Comparison of ENCODE assay signal across 11 mouse cellular contexts in the genomic region with DNA sequence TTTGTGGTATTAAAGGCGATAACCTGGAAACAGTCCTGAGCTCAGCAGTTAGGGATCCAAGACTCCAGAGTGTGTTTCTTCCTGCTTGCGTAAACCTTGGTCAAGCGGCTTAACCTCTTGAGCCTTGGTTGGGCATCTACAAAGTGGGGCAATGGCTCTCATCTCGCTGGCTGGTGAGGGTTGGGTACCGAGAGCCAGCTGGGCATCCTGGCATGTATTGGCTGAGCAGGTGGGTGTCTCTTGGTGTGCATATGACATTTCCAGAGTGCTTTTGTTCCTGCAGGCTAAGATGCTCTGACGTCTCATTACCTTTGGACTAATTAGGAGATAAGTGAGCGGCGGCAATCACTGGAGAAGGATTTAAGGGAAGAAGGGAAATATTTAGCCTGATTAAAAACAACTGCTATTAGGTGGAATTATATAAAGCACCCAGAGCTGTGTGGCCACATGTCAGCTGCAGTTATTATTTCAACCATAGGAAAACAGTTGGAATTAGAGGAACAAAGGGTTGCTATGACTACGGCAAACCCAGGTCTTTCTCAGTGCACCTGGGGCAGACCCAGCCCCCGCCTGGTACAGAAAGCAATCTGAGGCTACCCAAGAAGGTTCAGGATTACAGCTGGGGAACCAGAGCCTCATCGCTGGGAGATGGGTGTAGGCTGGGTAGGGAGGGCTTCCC. TPM values are rescaled to one million over a fixed set of nuclear protein-coding genes. Genes with fewer than 3 reads are reported as not detected.
DNase-seq lines count a peak whose midpoint lies in the region; ATAC-seq and TF ChIP-seq lines count a peak whose summit lies in the region.
"Had no signal": no experiment of that assay in that cellular context is flagged by ENCODE, and none has a peak within 500 bp of the region (broad histone marks: within the 10 kb centered on the region; RNA-seq: fewer than 3 reads in every experiment).

No protein-coding gene starts in this region.

- H3K27ac ChIP-seq in bone marrow, adult 2 months (ENCODE audit: control insufficient read depth, insufficient read depth, low read depth, low read length, poor library complexity): peak overlapping the region; percentile 16; the same call in 1 of the 2 replicates
- peak overlapping the region; percentile 91 for H3K27ac ChIP-seq in forebrain, embryonic 13.5 days
- H3K27ac ChIP-seq: liver, embryonic 14.5 days had no signal

- ATAC-seq in forebrain, embryonic 13.5 days: peak; percentile 66
- no peak for ATAC-seq in erythroblast, adult 5-6 weeks (replicated peaks; ENCODE audit: low FRiP score, poor library complexity, severe bottlenecking)

- H3K4me2 ChIP-seq in forebrain, embryonic 13.5 days: no peak overlapping the region

- H3K27me3 ChIP-seq in forebrain, embryonic 13.5 days: no peaks in the 10 kb centered on the region
- H3K27me3 ChIP-seq: CH12.LX had no signal

- H3K36me3 ChIP-seq in forebrain, embryonic 13.5 days (ENCODE audit: poor library complexity, severe bottlenecking): peaks cover 40% of the 10 kb centered on the region

- H3K9me3 ChIP-seq in forebrain, embryonic 13.5 days (replicated peaks): no peaks in the 10 kb centered on the region

- DNase-seq in kidney, adult 18-20 months: peak; percentile 52
- no peak for DNase-seq in kidney, postnatal 10 days
- peak; percentile 48 for DNase-seq in kidney, postnatal 14 days
- no peak for DNase-seq in urinary bladder, postnatal 4 days (ENCODE audit: low spot score in 2 of 2)
- DNase-seq in adrenal gland, adult (ENCODE audit: inconsistent age in 2 of 2, low spot score in 1 of 2): no peak
- DNase-seq: adrenal gland, postnatal 10 days had no signal

- no peak for TF ChIP-seq CTCF in bone marrow, adult 2 months (IDR thresholded peaks at IDR 0.05; ENCODE audit: control insufficient read depth, insufficient read depth, low read length)

- no peak overlapping the region for H3K4me3 ChIP-seq in bone marrow, adult 2 months (replicated peaks; ENCODE audit: control insufficient read depth, low read depth, low read length)
- no peak overlapping the region for H3K4me3 ChIP-seq in forebrain, embryonic 13.5 days

- TF ChIP-seq POLR2A in bone marrow, adult 2 months (IDR thresholded peaks at IDR 0.05; ENCODE audit: borderline replicate concordance, control insufficient read depth, low read depth, low read length): no peak

- no peak overlapping the region for H3K9ac ChIP-seq in forebrain, embryonic 13.5 days
- H3K9ac ChIP-seq: liver, embryonic 14.5 days had no signal

- 75% methylated on average over 11 of the region's 11 CpGs for WGBS in bone marrow, adult 2 months
- WGBS in forebrain, embryonic 13.5 days: 56% methylated on average over 11 of the region's 11 CpGs

- peaks cover 11% of the 10 kb centered on the region for H3K4me1 ChIP-seq in bone marrow, adult 2 months (ENCODE audit: control insufficient read depth, insufficient read depth, low read length)
- H3K4me1 ChIP-seq in forebrain, embryonic 13.5 days: peaks cover 46% of the 10 kb centered on the region

RNA-seq across cellular contexts. Expression of gene Slc6a6, which starts 24.2 kb away (rescaled TPM):
- polyA plus RNA-seq in bone marrow, adult 2 months (2011; ENCODE audit: insufficient read depth, insufficient read length, low replicate concordance, missing spikeins): 18.5 and 36.3 TPM in 2 replicates
- polyA plus RNA-seq in forebrain, embryonic 13.5 days (2015; fragmentation: Nextera tagmentation; extraction: Ambion mirVana): 68.2 and 73.1 TPM in 2 replicates
- total RNA-seq in erythroblast, adult 5-6 weeks (2015; ENCODE audit: low replicate concordance): 12.1 and 15.0 TPM in 2 replicates
- total RNA-seq in erythroblast, adult 5-6 weeks (2017; ENCODE audit: low replicate concordance): 7.1 and 11.6 TPM in 2 replicates

Comparison
In these comparisons a context has a peak if more than half of its experiments do, and no peak if none do; other contexts are left out.
1. DNase-seq: peak in kidney, adult 18-20 months (single experiment) and kidney, postnatal 14 days (single experiment); none in kidney, postnatal 10 days (single experiment), urinary bladder, postnatal 4 days (0 of 2) and adrenal gland, adult (0 of 2).